Mouse (Mus musculus) embryo, embryonic 10 days (tissue): ENCODE results near the gene Clca3b.
"Not testable (repeated sequence)": the region's sequence is repeated elsewhere in the genome, so short reads cannot be mapped to it uniquely, and the experiment has no call there.

ENCODE experiments used
- DNase-seq: peaks from one replicate; pipeline ENCODE4 v3.0.0-alpha.2; 2015; ENCODE audit warnings: low spot score

Clca3b gene

GRCm38 (mm10) chr3:144849014-144849556, at the start of gene Clca3b:
Gene Clca3b (minus strand): TSS chr3:144849357.
- not testable (repeated sequence) for DNase-seq

GRCm38 (mm10) chr3:144897042-144897678, 48.0 kb upstream of the Clca3b start:
- DNase-seq: no peak

GRCm38 (mm10) chr3:144890246-144890758, 41.1 kb upstream of the Clca3b start:
- DNase-seq: no peak

- DNase-seq: no peak
Observed at GRCm38 (mm10) chr3:144886957-144887356, 37.8 kb upstream of the Clca3b start.

- DNase-seq: peak; percentile 11
Observed at GRCm38 (mm10) chr3:144872012-144872411, 22.9 kb upstream of the Clca3b start.

GRCm38 (mm10) chr3:144849584-144849983, 427 bp upstream of the Clca3b start:
- DNase-seq: no peak

GRCm38 (mm10) chr3:144827257-144827656, 21.9 kb downstream of the Clca3b start:
- DNase-seq: no peak

GRCm38 (mm10) chr3:144825151-144825550, 24.0 kb downstream of the Clca3b start:
- peak; percentile 90 for DNase-seq

GRCm38 (mm10) chr3:144823331-144823730, 25.8 kb downstream of the Clca3b start:
- DNase-seq: no peak

GRCm38 (mm10) chr3:144820632-144821031, 28.5 kb downstream of the Clca3b start:
- DNase-seq: no peak

- not testable (repeated sequence) for DNase-seq
Observed at GRCm38 (mm10) chr3:144819219-144819618, 29.9 kb downstream of the Clca3b start, which contains the start of gene Clca3a2. Gene Clca3a2 (minus strand): TSS chr3:144819494.

GRCm38 (mm10) chr3:144813336-144813735, 35.8 kb downstream of the Clca3b start:
- DNase-seq: not testable (repeated sequence)

GRCm38 (mm10) chr3:144811821-144812220, 37.3 kb downstream of the Clca3b start:
- no peak for DNase-seq

GRCm38 (mm10) chr3:144808153-144808925, 40.8 kb downstream of the Clca3b start:
- DNase-seq: not testable (repeated sequence)

GRCm38 (mm10) chr3:144806626-144807025, 42.5 kb downstream of the Clca3b start:
- not testable (repeated sequence) for DNase-seq

GRCm38 (mm10) chr3:144801861-144802260, 47.3 kb downstream of the Clca3b start:
- peak; percentile 63 for DNase-seq

GRCm38 (mm10) chr3:144785181-144786148, 63.7 kb downstream of the Clca3b start:
- DNase-seq: no peak
